Mouse (Mus musculus) lung, postnatal 0 days (tissue): ENCODE data around the gene Taok3.

ENCODE experiments used
- CTCF ChIP-seq: IDR thresholded peaks from 2 replicates; pipeline ENCODE4 v1.5.1; 2016; ENCODE audit warnings: antibody characterized with exemption, mild to moderate bottlenecking
- EP300 ChIP-seq: IDR thresholded peaks from 2 replicates; pipeline ENCODE4 v1.6.1; 2016; ENCODE audit warnings: antibody characterized with exemption, mild to moderate bottlenecking, control low read depth

DNA sequence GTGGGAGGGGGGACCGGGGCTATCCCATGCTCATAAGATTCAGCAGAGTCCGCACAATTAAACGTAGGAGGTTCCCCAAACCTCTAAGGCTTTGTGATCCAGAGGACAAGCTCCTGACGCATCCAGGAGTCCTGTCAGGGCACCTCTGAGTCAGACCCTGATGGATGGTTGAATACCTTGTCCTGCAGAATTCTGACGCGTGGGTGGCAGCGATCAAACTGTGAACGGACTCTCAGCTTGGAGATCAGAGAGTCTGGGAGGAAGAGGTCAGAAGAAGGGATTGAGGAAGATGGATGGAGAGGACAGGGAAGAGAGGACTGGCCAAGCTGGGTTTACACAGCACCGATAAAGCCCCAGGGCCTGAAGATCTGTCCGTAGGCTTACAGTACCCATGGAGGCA, 194.0 kb downstream of the Taok3 start:
- TF ChIP-seq CTCF = no peak
- no peak for TF ChIP-seq EP300
